Mouse (Mus musculus) cerebellum, adult 2 months (tissue): ENCODE results near the gene Tmod2. TPM values are rescaled to one million over a fixed set of nuclear protein-coding genes. Genes with fewer than 3 reads are reported as not detected.

ENCODE experiments used
- DNase-seq, 2 experiments: peaks; one replicate each; pipeline ENCODE4 v3.0.0; 2021
- H3K27ac ChIP-seq: fragments of 200-500 bp; 2 replicates; pipeline ENCODE4 v1.5.1; 2012; ENCODE audit warnings: low read length, control low read depth, inconsistent platforms; ENCODE audit not compliant: insufficient read depth
- H3K27me3 ChIP-seq: fragments of 200-500 bp; 2 replicates; pipeline ENCODE4 v1.6.1; 2012; ENCODE audit warnings: inconsistent platforms, mild to moderate bottlenecking, low read length, moderate library complexity; ENCODE audit not compliant: control insufficient read depth, insufficient read depth
- H3K4me1 ChIP-seq: fragments of 200-500 bp; 2 replicates; pipeline ENCODE4 v1.6.1; 2011; ENCODE audit warnings: low read length; ENCODE audit not compliant: control insufficient read depth, insufficient read depth
- H3K4me3 ChIP-seq: fragments of 200-500 bp; replicated peaks from 2 replicates; pipeline ENCODE3; 2011; ENCODE audit warnings: mild to moderate bottlenecking, low read depth, low read length, control low read depth; ENCODE audit not compliant: insufficient read depth
- CTCF ChIP-seq: fragments of 200-500 bp; IDR thresholded peaks from 2 replicates; pipeline ENCODE4 v1.5.1; 2011; ENCODE audit warnings: low read depth, mild to moderate bottlenecking, control low read depth, low read length, moderate library complexity, borderline replicate concordance; ENCODE audit not compliant: insufficient read depth
- POLR2A ChIP-seq: fragments of 200-500 bp; IDR thresholded peaks from 2 replicates; pipeline ENCODE4 v1.6.1; 2011; ENCODE audit warnings: low read length, control low read depth, borderline replicate concordance; ENCODE audit not compliant: insufficient read depth
- whole genome bisulfite sequencing: fragments of 180-500 bp; shearing (Covaris S2); methylation state at CpG from one replicate; pipeline ENCODE4 v1.1.7; 2018; 5-methylcytosine and 5-hydroxymethylcytosine counted together
- polyA plus RNA-seq: library from polyadenylated mRNA; depleted of rRNA; stranded (reverse); fragments of >200 nt; gene quantifications from 2 replicates; pipeline ENCODE4 v1.2.3, GENCODE M21; 2012

The Tmod2 gene
- polyA plus RNA-seq, 1 experiment: 86.7 TPM

- no peak overlapping the region for H3K4me3 ChIP-seq
- H3K27ac ChIP-seq: peak overlapping the region; percentile 83; the same call in 1 of the 2 replicates
- TF ChIP-seq POLR2A (no peak), CTCF (peak; percentile 40; the same call in 1 of the 2 replicates)
- DNase-seq: peak; percentile 47 to 71
- no peaks in the 10 kb centered on the region for H3K27me3 ChIP-seq
- H3K4me1 ChIP-seq: peaks cover 37% of the 10 kb centered on the region
- 8% methylated on average over 5 of the region's 5 CpGs for WGBS
Observed at GRCm38 (mm10) chr9:75599191-75599841, 11.8 kb downstream of the Tmod2 start.

GRCm38 (mm10) chr9:75597596-75597995 is 13.5 kb downstream of the Tmod2 start:
- Histone ChIP-seq H3K27ac (peak overlapping the region; percentile 79), H3K4me3 (no peak overlapping the region), H3K27me3 (no peaks in the 10 kb centered on the region), H3K4me1 (peaks cover 37% of the 10 kb centered on the region)
- peak in 1 of 2 experiments; percentile 32 for DNase-seq
- TF ChIP-seq CTCF (no peak), POLR2A (no peak)
- WGBS: 71% methylated on average over 4 of the region's 4 CpGs

GRCm38 (mm10) chr9:75597036-75597435 is 14.1 kb downstream of the Tmod2 start:
- peak; percentile 44 to 59 for DNase-seq
- peak overlapping the region; percentile 79 for H3K27ac ChIP-seq
- no peak overlapping the region for H3K4me3 ChIP-seq
- WGBS: 25% methylated on average over 13 of the region's 13 CpGs
- H3K27me3 ChIP-seq: no peaks in the 10 kb centered on the region
- TF ChIP-seq CTCF: no peak
- TF ChIP-seq POLR2A: no peak
- peaks cover 37% of the 10 kb centered on the region for H3K4me1 ChIP-seq

- H3K27ac ChIP-seq: no peak overlapping the region
- WGBS: 91% methylated on average over 5 of the region's 5 CpGs
- no peaks in the 10 kb centered on the region for H3K27me3 ChIP-seq
- no peak overlapping the region for H3K4me3 ChIP-seq
- TF ChIP-seq CTCF: no peak
- TF ChIP-seq POLR2A: no peak
- no peak for DNase-seq
- H3K4me1 ChIP-seq: peaks cover 13% of the 10 kb centered on the region
Observed at GRCm38 (mm10) chr9:75593481-75593880, 17.6 kb downstream of the Tmod2 start.

GRCm38 (mm10) chr9:75589850-75590790 is 21.0 kb downstream of the Tmod2 start:
- no peak for DNase-seq
- no peak for TF ChIP-seq POLR2A
- TF ChIP-seq CTCF: no peak
- WGBS: 80% methylated on average over 15 of the region's 15 CpGs
- H3K27me3 ChIP-seq: no peaks in the 10 kb centered on the region
- H3K27ac ChIP-seq: no peak overlapping the region
- no peaks in the 10 kb centered on the region for H3K4me1 ChIP-seq
- H3K4me3 ChIP-seq: no peak overlapping the region

GRCm38 (mm10) chr9:75581694-75582350 is 29.3 kb downstream of the Tmod2 start:
- Histone ChIP-seq H3K27me3 (no peaks in the 10 kb centered on the region), H3K27ac (no peak overlapping the region), H3K4me1 (no peaks in the 10 kb centered on the region), H3K4me3 (no peak overlapping the region)
- DNase-seq: no peak
- 55% methylated on average over 7 of the region's 7 CpGs for WGBS
- TF ChIP-seq CTCF (peak; percentile 30; the same call in 1 of the 2 replicates), POLR2A (no peak)

- TF ChIP-seq CTCF: no peak
- no peak for TF ChIP-seq POLR2A
- H3K27me3 ChIP-seq: no peaks in the 10 kb centered on the region
- no peaks in the 10 kb centered on the region for H3K4me1 ChIP-seq
- no peak overlapping the region for H3K27ac ChIP-seq
- no peak overlapping the region for H3K4me3 ChIP-seq
- DNase-seq: no peak
- 93% methylated on average over 6 of the region's 6 CpGs for WGBS
Observed at GRCm38 (mm10) chr9:75579321-75579720, 31.8 kb downstream of the Tmod2 start.
